Mouse (Mus musculus) layer of hippocampus, adult 6 months (tissue): Measurements from ENCODE around the gene AY358078. TPM values are rescaled to one million over a fixed set of nuclear protein-coding genes. Genes with fewer than 3 reads are reported as not detected.

Experiments used
- long read RNA-seq, 2 experiments: library from polyadenylated mRNA; unstranded; transcript quantifications; one replicate each; pipeline ENCODE4 v2.0.0; 2019 to 2020
- microRNA-seq: library from miRNA; unstranded; fragments of <30 nt; microRNA quantifications from one replicate; pipeline ENCODE4 v1.2.0, GENCODE M21; 2020
- polyA plus RNA-seq: library from polyadenylated mRNA; unstranded; fragments of <200 nt; fragmentation: Nextera tagmentation; gene quantifications from 2 replicates; pipeline ENCODE4 v1.2.3, GENCODE M21; 2021

Gene AY358078
- not detected in 2 replicates for polyA plus RNA-seq
- long read RNA-seq, experiment 1 = 0 reads
- long read RNA-seq, experiment 2 = 0 reads

DNA sequence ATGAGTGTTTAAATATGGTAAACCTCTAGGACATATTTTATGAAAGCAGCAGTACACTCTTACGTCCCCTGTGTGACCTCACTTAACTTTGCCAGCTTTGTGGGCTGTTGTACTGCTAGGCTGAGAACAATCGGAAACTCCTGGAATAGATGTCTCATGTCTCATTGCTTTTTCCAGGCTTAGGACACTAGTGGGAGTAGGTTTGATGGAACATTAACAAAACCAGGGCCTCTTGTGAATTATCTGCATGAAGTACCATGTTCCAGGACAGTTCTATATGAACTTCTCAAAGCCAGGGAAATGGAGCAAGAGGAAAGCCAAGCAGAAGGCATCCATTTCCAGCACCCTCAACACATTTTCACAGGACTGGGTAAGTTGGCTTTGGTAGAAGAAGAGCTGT lies at the start of gene AY358078:
AY358078 (plus strand) TSS at position 301 of the 400 bp plus-strand sequence.

DNA sequence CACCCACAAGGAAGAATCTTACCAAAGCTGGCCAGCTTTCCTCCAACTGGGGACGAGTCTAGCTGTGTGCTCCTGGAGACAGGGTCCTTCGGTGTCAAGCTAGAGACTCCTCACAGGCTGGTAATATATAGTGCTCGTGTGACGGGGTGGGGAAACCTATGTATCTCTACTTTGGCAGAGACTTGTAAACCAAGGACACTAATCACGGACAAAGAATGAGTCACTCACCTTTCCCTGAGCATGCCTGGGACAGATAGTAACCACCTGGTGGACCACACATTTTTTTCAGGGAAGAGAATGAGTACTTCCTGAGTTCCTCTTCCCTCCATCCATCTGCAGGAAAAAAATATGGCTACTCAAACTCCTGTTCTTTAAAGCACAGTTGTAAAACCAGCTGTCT lies 26.4 kb upstream of the AY358078 start, which contains the start of gene Ang4:
Ang4 (minus strand) TSS at position 101 of the 400 bp plus-strand sequence.

DNA sequence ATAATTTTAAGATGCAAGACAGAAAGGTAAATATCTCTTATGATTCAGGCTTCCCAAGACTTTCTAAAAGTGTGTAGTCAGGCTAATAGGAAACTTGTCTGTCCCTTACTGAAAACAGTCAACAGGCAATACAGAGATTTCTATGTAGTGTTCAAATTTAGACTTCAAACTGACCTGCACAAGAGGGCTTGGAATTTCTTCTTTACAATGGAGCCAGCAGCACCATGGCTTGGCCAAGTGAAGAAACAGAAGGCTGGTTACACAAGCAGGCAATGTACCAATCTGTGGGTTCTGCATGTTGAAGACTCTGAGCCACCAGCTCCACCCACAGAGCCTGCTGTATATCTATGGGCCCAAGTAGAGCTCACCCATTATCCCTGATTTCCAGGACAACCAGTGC lies 53.6 kb downstream of the AY358078 start, which contains the start of gene Ear6:
Ear6 (plus strand) TSS at position 301 of the 400 bp plus-strand sequence.

Small RNAs within 50 kb of the gene (microRNA-seq; reads per million reads assigned to microRNA genes)
- not detected for gene Gm27375

Other genes with a start within 250 kb of the AY358078 start
- not detected in 2 replicates for gene Gm5622, start 247.3 kb upstream of the AY358078 start, polyA plus RNA-seq
- not detected in 2 replicates for gene Gm17175, start 226.0 kb upstream of the AY358078 start, polyA plus RNA-seq
- gene Gm17174, start 207.9 kb upstream of the AY358078 start, polyA plus RNA-seq = not detected in 2 replicates
- gene Gm17078, start 188.7 kb upstream of the AY358078 start, polyA plus RNA-seq = not detected in 2 replicates
- gene Gm4181, start 164.4 kb upstream of the AY358078 start, polyA plus RNA-seq = not detected in 2 replicates
- gene Gm17079, start 104.6 kb upstream of the AY358078 start, polyA plus RNA-seq = not detected in 2 replicates
- gene Gm5800, start 82.9 kb upstream of the AY358078 start, polyA plus RNA-seq = not detected in 2 replicates
- gene Ang4, start 26.5 kb upstream of the AY358078 start, polyA plus RNA-seq = not detected in 2 replicates
- not detected in 2 replicates for gene Ear6, start 53.7 kb downstream of the AY358078 start, polyA plus RNA-seq
- gene Mettl17, start 84.8 kb downstream of the AY358078 start, polyA plus RNA-seq = 16.4 and 19.8 TPM in 2 replicates
- gene Slc39a2, start 92.8 kb downstream of the AY358078 start, polyA plus RNA-seq = 0.14 and 0.15 TPM in 2 replicates
- 854 and 926 TPM in 2 replicates for gene Ndrg2, start 114.1 kb downstream of the AY358078 start, polyA plus RNA-seq
- gene Tppp2, start 118.4 kb downstream of the AY358078 start, polyA plus RNA-seq = not detected in 2 replicates
- 0.10 TPM in 2 replicates for gene Rnase13, start 122.7 kb downstream of the AY358078 start, polyA plus RNA-seq
- gene Arhgef40, start 184.7 kb downstream of the AY358078 start, polyA plus RNA-seq = 29.4 and 29.7 TPM in 2 replicates
- gene Tmem253, start 215.6 kb downstream of the AY358078 start, polyA plus RNA-seq = 0.20 TPM in 1 of 2 replicates, not detected in the other
- gene Zfp219, start 220.7 kb downstream of the AY358078 start, polyA plus RNA-seq = 7.9 and 8.1 TPM in 2 replicates
- not detected in 2 replicates for gene Olfr221, start 242.4 kb downstream of the AY358078 start, polyA plus RNA-seq